18 mouse cellular contexts compared by ENCODE assay signal in genomic region chr10:39956340-39956878, GRCm38 (mm10). TPM values are rescaled to one million over a fixed set of nuclear protein-coding genes. Genes with fewer than 3 reads are reported as not detected.
DNase-seq lines count a peak whose midpoint lies in the region; ATAC-seq and TF ChIP-seq lines count a peak whose summit lies in the region.
"Had no signal": no experiment of that assay in that cellular context is flagged by ENCODE, and none has a peak within 500 bp of the region (broad histone marks: within the 10 kb centered on the region; RNA-seq: fewer than 3 reads in every experiment).

No protein-coding gene starts in this region.

- no peak overlapping the region for H3K27ac ChIP-seq in kidney, embryonic 16.5 days (ENCODE audit: low read length)
- H3K27ac ChIP-seq in lung, postnatal 0 days (ENCODE audit: low read length), result no peak overlapping the region
- H3K27ac ChIP-seq: forebrain, embryonic 12.5 days; gastrocnemius, adult 2 months; hindbrain, embryonic 15.5 days; limb, embryonic 15.5 days had no signal

- peak; percentile 61 for DNase-seq in kidney, adult 11 months
- DNase-seq in lung, postnatal 36 days, result peak; percentile 19
- no peak for DNase-seq in lung, postnatal 0 days (ENCODE audit: low spot score)
- DNase-seq in brain, adult 2 months (ENCODE audit: low read depth, low spot score), result peak; percentile 12
- peak; percentile 66 to 69 for DNase-seq in kidney, postnatal 25 days
- no peak for DNase-seq in thymus, postnatal 4 days
- no peak for DNase-seq in layer of hippocampus, adult 8-10 months (ENCODE audit: low spot score in 2 of 2)
- DNase-seq: cerebellum, adult 11-12 months; gastrocnemius, adult 2 months; heart, postnatal 10 days; layer of hippocampus, adult 9-11 months; thymus, postnatal 25 days had no signal

- no peak for TF ChIP-seq CTCF in lung, postnatal 0 days (IDR thresholded peaks at IDR 0.05)

- no peaks in the 10 kb centered on the region; the same call in 1 of the 2 replicates for H3K27me3 ChIP-seq in kidney, embryonic 16.5 days (ENCODE audit: insufficient read depth, low read length)
- H3K27me3 ChIP-seq in lung, postnatal 0 days (replicated peaks; ENCODE audit: insufficient read depth, low read length), result no peaks in the 10 kb centered on the region
- H3K27me3 ChIP-seq: hindbrain, embryonic 15.5 days had no signal

- no peak for ATAC-seq in kidney, embryonic 16.5 days (ENCODE audit: low FRiP score, low TSS enrichment)
- ATAC-seq in lung, postnatal 0 days, result no peak

- H3K4me1 ChIP-seq in kidney, embryonic 16.5 days (ENCODE audit: insufficient read depth, low read length), result peaks cover 5% of the 10 kb centered on the region; the same call in 1 of the 2 replicates
- peaks cover 6% of the 10 kb centered on the region; the same call in 1 of the 2 replicates for H3K4me1 ChIP-seq in lung, postnatal 0 days (ENCODE audit: insufficient read depth, low read depth, low read length)

- no peak overlapping the region for H3K9ac ChIP-seq in kidney, embryonic 16.5 days (replicated peaks; ENCODE audit: low read length)
- no peak overlapping the region for H3K9ac ChIP-seq in lung, postnatal 0 days (replicated peaks; ENCODE audit: low read depth)
- H3K9ac ChIP-seq: forebrain, embryonic 12.5 days; hindbrain, embryonic 15.5 days; limb, embryonic 15.5 days had no signal

- no peak overlapping the region for H3K4me2 ChIP-seq in kidney, embryonic 16.5 days (replicated peaks; ENCODE audit: low read depth, low read length)
- H3K4me2 ChIP-seq in lung, postnatal 0 days (replicated peaks; ENCODE audit: low read depth, low read length), result no peak overlapping the region
- H3K4me2 ChIP-seq: forebrain, embryonic 12.5 days; hindbrain, embryonic 15.5 days; limb, embryonic 15.5 days; midbrain, embryonic 11.5 days had no signal

- no peaks in the 10 kb centered on the region for H3K36me3 ChIP-seq in kidney, embryonic 16.5 days (ENCODE audit: insufficient read depth, low read length)
- no peaks in the 10 kb centered on the region for H3K36me3 ChIP-seq in lung, postnatal 0 days (ENCODE audit: insufficient read depth, low read length)
- H3K36me3 ChIP-seq: forebrain, embryonic 12.5 days; hindbrain, embryonic 15.5 days; limb, embryonic 15.5 days had no signal

- no peak for TF ChIP-seq EP300 in lung, postnatal 0 days (IDR thresholded peaks at IDR 0.05)

- no peaks in the 10 kb centered on the region for H3K9me3 ChIP-seq in kidney, embryonic 16.5 days (ENCODE audit: low read length)
- no peaks in the 10 kb centered on the region for H3K9me3 ChIP-seq in lung, postnatal 0 days (ENCODE audit: low read length)
- H3K9me3 ChIP-seq: forebrain, embryonic 12.5 days; hindbrain, embryonic 15.5 days; limb, embryonic 15.5 days had no signal

- 62% methylated on average over 2 of the region's 2 CpGs for WGBS in kidney, embryonic 16.5 days
- 55% methylated on average over 2 of the region's 2 CpGs for WGBS in lung, postnatal 0 days

- no peak overlapping the region for H3K4me3 ChIP-seq in kidney, embryonic 16.5 days (ENCODE audit: low read length)
- H3K4me3 ChIP-seq in lung, postnatal 0 days (ENCODE audit: low read depth, low read length), result no peak overlapping the region
- H3K4me3 ChIP-seq: forebrain, embryonic 12.5 days; gastrocnemius, adult 2 months; hindbrain, embryonic 15.5 days; limb, embryonic 15.5 days had no signal

RNA-seq across cellular contexts. Expression of gene Mfsd4b3, which starts 3.5 kb away (rescaled TPM):
- 3.6 and 4.0 TPM in 2 replicates for polyA plus RNA-seq in kidney, embryonic 16.5 days (2015; fragmentation: Nextera tagmentation; extraction: Ambion mirVana)
- polyA plus RNA-seq in lung, postnatal 0 days (2015; fragmentation: Nextera tagmentation; extraction: Ambion mirVana), result 0.55 and 0.57 TPM in 2 replicates
- total RNA-seq in layer of hippocampus, adult 8-10 months (2022), result under 1 TPM in 2 of 4 experiments, not detected in 2; 0.34 to 0.37 TPM
- polyA plus RNA-seq: forebrain, embryonic 12.5 days; midbrain, embryonic 11.5 days had no signal

RNA-seq across cellular contexts. Expression of gene Mfsd4b2, which starts 29.7 kb away (rescaled TPM):
- not detected in 2 replicates for polyA plus RNA-seq in kidney, embryonic 16.5 days (2015; fragmentation: Nextera tagmentation; extraction: Ambion mirVana)
- not detected in 2 replicates for polyA plus RNA-seq in lung, postnatal 0 days (2015; fragmentation: Nextera tagmentation; extraction: Ambion mirVana)
- under 1 TPM in 2 of 4 experiments, not detected in 2; 0.16 to 0.39 TPM for total RNA-seq in layer of hippocampus, adult 8-10 months (2022)
- polyA plus RNA-seq: embryonic facial prominence, embryonic 14.5 days; forebrain, embryonic 12.5 days; hindbrain, embryonic 15.5 days; limb, embryonic 15.5 days; midbrain, embryonic 11.5 days had no signal

RNA-seq across cellular contexts. Expression of gene Mfsd4b5, which starts 30.0 kb away (rescaled TPM):
- polyA plus RNA-seq in kidney, embryonic 16.5 days (2015; fragmentation: Nextera tagmentation; extraction: Ambion mirVana), result 7.0 and 7.5 TPM in 2 replicates
- 0.11 and 0.13 TPM in 2 replicates for polyA plus RNA-seq in lung, postnatal 0 days (2015; fragmentation: Nextera tagmentation; extraction: Ambion mirVana)
- total RNA-seq in layer of hippocampus, adult 8-10 months (2022), result under 1 TPM; 0.31 to 0.92 (median 0.58) TPM
- polyA plus RNA-seq: forebrain, embryonic 12.5 days; midbrain, embryonic 11.5 days had no signal

RNA-seq across cellular contexts. Expression of gene Mfsd4b4, which starts 57.4 kb away (rescaled TPM):
- 4.9 and 5.1 TPM in 2 replicates for polyA plus RNA-seq in kidney, embryonic 16.5 days (2015; fragmentation: Nextera tagmentation; extraction: Ambion mirVana)
- polyA plus RNA-seq in lung, postnatal 0 days (2015; fragmentation: Nextera tagmentation; extraction: Ambion mirVana), result 2.7 and 3.3 TPM in 2 replicates
- total RNA-seq in layer of hippocampus, adult 8-10 months (2022), result 1 to 10 TPM; 8.8 to 9.9 (median 9.3) TPM

Comparison
In these comparisons a context has a peak if more than half of its experiments do, and no peak if none do; other contexts are left out.
1. DNase-seq: peak in kidney, adult 11 months (single experiment), lung, postnatal 36 days (single experiment), brain, adult 2 months (single experiment) and kidney, postnatal 25 days (2 of 2); none in lung, postnatal 0 days (single experiment), thymus, postnatal 4 days (single experiment) and layer of hippocampus, adult 8-10 months (0 of 2).